Mouse (Mus musculus) thymus, postnatal 14 days (tissue): ENCODE measurements around the gene Cep70.

Experiments
- DNase-seq: peaks from one replicate; pipeline ENCODE4 v3.0.0; 2021

Cep70 gene

GRCm38 (mm10) chr9:99243190-99243894 lies at the start of gene Cep70:
Gene Cep70, plus strand, starts transcription at chr9:99243367.
- peak; percentile 98 for DNase-seq

GRCm38 (mm10) chr9:99212643-99213042 lies 30.5 kb upstream of the Cep70 start:
- no peak for DNase-seq

- DNase-seq, result no peak
Measured at GRCm38 (mm10) chr9:99216182-99216581, 27.0 kb upstream of the Cep70 start.

GRCm38 (mm10) chr9:99217999-99218719 lies 25.0 kb upstream of the Cep70 start:
- peak; percentile 29 for DNase-seq

GRCm38 (mm10) chr9:99221636-99222035 lies 21.5 kb upstream of the Cep70 start:
- DNase-seq, result no peak

GRCm38 (mm10) chr9:99224583-99224982 lies 18.6 kb upstream of the Cep70 start:
- no peak for DNase-seq

GRCm38 (mm10) chr9:99229450-99229849 lies 13.7 kb upstream of the Cep70 start:
- no peak for DNase-seq

- no peak for DNase-seq
Measured at GRCm38 (mm10) chr9:99237139-99237538, 6.0 kb upstream of the Cep70 start, which contains the start of gene Faiml. Gene Faiml, minus strand, starts transcription at chr9:99237239.

- DNase-seq, result no peak
Measured at GRCm38 (mm10) chr9:99238276-99238675, 4.9 kb upstream of the Cep70 start.

- DNase-seq, result no peak
Measured at GRCm38 (mm10) chr9:99239256-99239655, 3.9 kb upstream of the Cep70 start.

GRCm38 (mm10) chr9:99240571-99240970 lies 2.6 kb upstream of the Cep70 start:
- no peak for DNase-seq

GRCm38 (mm10) chr9:99242035-99242434 lies 1.1 kb upstream of the Cep70 start:
- peak; percentile 46 for DNase-seq

- no peak for DNase-seq
Measured at GRCm38 (mm10) chr9:99242533-99243189, 506 bp upstream of the Cep70 start.

- peak; percentile 10 for DNase-seq
Measured at GRCm38 (mm10) chr9:99243895-99244293, 727 bp downstream of the Cep70 start.

GRCm38 (mm10) chr9:99248304-99248703 lies 5.1 kb downstream of the Cep70 start:
- no peak for DNase-seq

- no peak for DNase-seq
Measured at GRCm38 (mm10) chr9:99248906-99249305, 5.7 kb downstream of the Cep70 start.

GRCm38 (mm10) chr9:99253861-99254260 lies 10.7 kb downstream of the Cep70 start:
- DNase-seq, result no peak

GRCm38 (mm10) chr9:99256206-99256605 lies 13.0 kb downstream of the Cep70 start:
- DNase-seq, result no peak

GRCm38 (mm10) chr9:99256821-99257220 lies 13.7 kb downstream of the Cep70 start:
- no peak for DNase-seq

GRCm38 (mm10) chr9:99258891-99259290 lies 15.7 kb downstream of the Cep70 start:
- DNase-seq, result no peak

GRCm38 (mm10) chr9:99304296-99304695 lies 61.1 kb downstream of the Cep70 start:
- DNase-seq, result no peak

GRCm38 (mm10) chr9:99306226-99306625 lies 63.1 kb downstream of the Cep70 start:
- DNase-seq, result no peak

GRCm38 (mm10) chr9:99319343-99319951 lies 76.3 kb downstream of the Cep70 start:
- DNase-seq, result no peak
